Mouse (Mus musculus): Measurements from ENCODE around the gene Tmem268. TPM values are rescaled to one million over a fixed set of nuclear protein-coding genes. Genes with fewer than 3 reads are reported as not detected.

Tmem268 gene
- polyA plus RNA-seq, 2 experiments = 5.1 to 7.9 TPM

GRCm38 (mm10) chr4:63585216-63585615 lies 26.6 kb downstream of the Tmem268 start:
- no peaks in the 10 kb centered on the region for H3K36me3 ChIP-seq (replicated peaks; ENCODE audit: control insufficient read depth, insufficient read depth, low read depth)
- H3K27ac ChIP-seq = no peak overlapping the region
- H3K9me3 ChIP-seq (ENCODE audit: control insufficient read depth, low read length) = no peaks in the 10 kb centered on the region
- H3K4me2 ChIP-seq (ENCODE audit: low read depth) = no peak overlapping the region
- TF ChIP-seq CTCF (IDR thresholded peaks at IDR 0.05; ENCODE audit: low read depth) (no peak), EP300 (IDR thresholded peaks at IDR 0.05; ENCODE audit: low read depth) (no peak)
- no peak overlapping the region for H3K4me3 ChIP-seq (ENCODE audit: insufficient read depth in 1 of 2, low read depth in 2 of 2, low read length in 2 of 2)
- H3K27me3 ChIP-seq (ENCODE audit: control insufficient read depth, insufficient read depth, low read length) = no peaks in the 10 kb centered on the region
- DNase-seq (ENCODE audit: low read depth in 3 of 3, low spot score in 3 of 3) (no peak), ATAC-seq (ENCODE audit: insufficient read depth) (no peak)
- WGBS (ENCODE audit: insufficient replicate concordance) = 79% methylated on average over 10 of the region's 10 CpGs
- H3K4me1 ChIP-seq (replicated peaks; ENCODE audit: control insufficient read depth in 2 of 2, insufficient read depth in 2 of 2, low read length in 1 of 2) = no peaks in the 10 kb centered on the region
- H3K9ac ChIP-seq (replicated peaks) = no peak overlapping the region

DNA sequence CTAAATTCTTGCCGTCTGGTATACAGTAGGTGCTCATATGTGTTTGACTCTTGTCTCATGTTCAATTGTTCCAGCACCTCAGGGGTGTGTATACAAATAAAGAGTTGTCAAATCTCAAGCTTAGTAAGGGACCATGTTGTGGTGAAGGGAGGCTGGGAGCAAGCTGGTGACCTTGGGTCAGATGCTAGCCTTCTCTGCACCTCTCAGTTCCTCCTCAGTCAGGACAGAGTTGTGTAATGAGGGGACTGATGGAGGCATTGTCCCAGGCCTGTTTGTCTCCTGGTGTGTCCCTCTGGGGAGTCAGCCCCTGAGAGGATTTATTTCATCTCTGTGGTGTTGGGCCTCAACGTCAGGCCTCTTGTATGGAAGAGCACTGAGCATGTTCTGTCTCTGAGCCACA lies 27.7 kb downstream of the Tmem268 start:
- Histone ChIP-seq H3K36me3 (replicated peaks; ENCODE audit: control insufficient read depth, insufficient read depth, low read depth) (no peaks in the 10 kb centered on the region), H3K4me1 (replicated peaks; ENCODE audit: control insufficient read depth in 2 of 2, insufficient read depth in 2 of 2, low read length in 1 of 2) (no peaks in the 10 kb centered on the region), H3K9me3 (ENCODE audit: control insufficient read depth, low read length) (no peaks in the 10 kb centered on the region), H3K9ac (replicated peaks) (no peak overlapping the region), H3K4me3 (ENCODE audit: insufficient read depth in 1 of 2, low read depth in 2 of 2, low read length in 2 of 2) (no peak overlapping the region), H3K27ac (no peak overlapping the region), H3K4me2 (ENCODE audit: low read depth) (no peak overlapping the region), H3K27me3 (ENCODE audit: control insufficient read depth, insufficient read depth, low read length) (no peaks in the 10 kb centered on the region)
- DNase-seq (ENCODE audit: low read depth in 3 of 3, low spot score in 3 of 3) (no peak), ATAC-seq (ENCODE audit: insufficient read depth) (no peak)
- 67% methylated on average over 2 of the region's 2 CpGs for WGBS (ENCODE audit: insufficient replicate concordance)
- TF ChIP-seq CTCF (IDR thresholded peaks at IDR 0.05; ENCODE audit: low read depth) (no peak), EP300 (IDR thresholded peaks at IDR 0.05; ENCODE audit: low read depth) (no peak)

GRCm38 (mm10) chr4:63589987-63590386 lies 31.4 kb downstream of the Tmem268 start:
- Histone ChIP-seq H3K27me3 (ENCODE audit: control insufficient read depth, insufficient read depth, low read length) (no peaks in the 10 kb centered on the region), H3K4me1 (replicated peaks; ENCODE audit: control insufficient read depth in 2 of 2, insufficient read depth in 2 of 2, low read length in 1 of 2) (peaks cover 0 to 5% of the 10 kb centered on the region in 2 experiments; a peak in 2 of 4 replicates), H3K27ac (no peak overlapping the region), H3K4me2 (ENCODE audit: low read depth) (no peak overlapping the region), H3K9ac (replicated peaks) (no peak overlapping the region), H3K4me3 (ENCODE audit: insufficient read depth in 1 of 2, low read depth in 2 of 2, low read length in 2 of 2) (no peak overlapping the region), H3K36me3 (replicated peaks; ENCODE audit: control insufficient read depth, insufficient read depth, low read depth) (no peaks in the 10 kb centered on the region), H3K9me3 (ENCODE audit: control insufficient read depth, low read length) (no peaks in the 10 kb centered on the region)
- whole genome bisulfite sequencing (ENCODE audit: insufficient replicate concordance) = 39% methylated on average over 7 of the region's 7 CpGs
- no peak for ATAC-seq (ENCODE audit: insufficient read depth)
- no peak for DNase-seq (ENCODE audit: low read depth in 3 of 3, low spot score in 3 of 3)
- TF ChIP-seq EP300 (IDR thresholded peaks at IDR 0.05; ENCODE audit: low read depth) (no peak), CTCF (IDR thresholded peaks at IDR 0.05; ENCODE audit: low read depth) (no peak)

DNA sequence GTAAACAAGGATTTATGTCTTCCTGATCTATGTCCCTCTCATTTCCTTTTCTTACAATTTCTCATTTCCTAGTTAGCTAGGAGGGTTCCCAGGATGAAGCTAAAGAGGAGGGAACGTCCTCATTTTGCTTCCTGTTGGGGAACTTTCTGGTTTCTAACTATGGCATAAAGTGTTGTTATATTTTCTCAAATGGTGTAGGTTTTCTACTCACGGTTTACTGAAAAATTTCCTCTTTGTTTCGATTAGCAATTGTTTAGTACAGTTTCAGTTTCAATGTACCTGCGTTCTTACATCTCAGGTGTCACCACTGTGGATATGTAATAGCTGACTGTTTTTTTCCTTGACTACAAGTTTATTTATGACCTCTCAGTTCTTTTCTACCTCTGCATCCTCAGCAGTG lies 32.0 kb downstream of the Tmem268 start:
- 42% methylated on average over 4 of the region's 4 CpGs for WGBS (ENCODE audit: insufficient replicate concordance)
- DNase-seq (ENCODE audit: low read depth in 3 of 3, low spot score in 3 of 3) (no peak), ATAC-seq (ENCODE audit: insufficient read depth) (no peak)
- H3K27me3 ChIP-seq (ENCODE audit: control insufficient read depth, insufficient read depth, low read length) = no peaks in the 10 kb centered on the region
- TF ChIP-seq EP300 (IDR thresholded peaks at IDR 0.05; ENCODE audit: low read depth) (no peak), CTCF (IDR thresholded peaks at IDR 0.05; ENCODE audit: low read depth) (no peak)
- H3K4me2 ChIP-seq (ENCODE audit: low read depth) = no peak overlapping the region
- no peak overlapping the region for H3K27ac ChIP-seq
- H3K36me3 ChIP-seq (replicated peaks; ENCODE audit: control insufficient read depth, insufficient read depth, low read depth) = no peaks in the 10 kb centered on the region
- H3K9ac ChIP-seq (replicated peaks) = no peak overlapping the region
- no peak overlapping the region for H3K4me3 ChIP-seq (ENCODE audit: insufficient read depth in 1 of 2, low read depth in 2 of 2, low read length in 2 of 2)
- H3K9me3 ChIP-seq (ENCODE audit: control insufficient read depth, low read length) = no peaks in the 10 kb centered on the region
- H3K4me1 ChIP-seq (replicated peaks; ENCODE audit: control insufficient read depth in 2 of 2, insufficient read depth in 2 of 2, low read length in 1 of 2) = peaks cover 0 to 8% of the 10 kb centered on the region in 2 experiments; a peak in 2 of 4 replicates

GRCm38 (mm10) chr4:63594459-63595110 lies 36.0 kb downstream of the Tmem268 start:
- H3K9me3 ChIP-seq (ENCODE audit: control insufficient read depth, low read length) = no peaks in the 10 kb centered on the region
- no peak for ATAC-seq (ENCODE audit: insufficient read depth)

More at GRCm38 (mm10) chr4:63594459-63595110, 36.0 kb downstream of the Tmem268 start:
- 46% methylated on average over 5 of the region's 5 CpGs for WGBS (ENCODE audit: insufficient replicate concordance)
- no peak overlapping the region for H3K4me3 ChIP-seq (ENCODE audit: insufficient read depth in 1 of 2, low read depth in 2 of 2, low read length in 2 of 2)
- H3K27ac ChIP-seq = no peak overlapping the region
- H3K4me1 ChIP-seq (replicated peaks; ENCODE audit: control insufficient read depth in 2 of 2, insufficient read depth in 2 of 2, low read length in 1 of 2) = peaks cover 0 to 8% of the 10 kb centered on the region in 2 experiments; a peak in 2 of 4 replicates
- H3K36me3 ChIP-seq (replicated peaks; ENCODE audit: control insufficient read depth, insufficient read depth, low read depth) = no peaks in the 10 kb centered on the region
- no peak overlapping the region for H3K4me2 ChIP-seq (ENCODE audit: low read depth)
- no peak overlapping the region for H3K9ac ChIP-seq (replicated peaks)
- DNase-seq (ENCODE audit: low read depth in 3 of 3, low spot score in 3 of 3) = no peak
- TF ChIP-seq EP300 (IDR thresholded peaks at IDR 0.05; ENCODE audit: low read depth) (no peak), CTCF (IDR thresholded peaks at IDR 0.05; ENCODE audit: low read depth) (no peak)
- no peaks in the 10 kb centered on the region for H3K27me3 ChIP-seq (ENCODE audit: control insufficient read depth, insufficient read depth, low read length)

Measured in liver, embryonic 14.5 days (tissue).